Mouse (Mus musculus) left cerebral cortex, postnatal 10 days (tissue): ENCODE results near the gene Gbgt1. TPM values are rescaled to one million over a fixed set of nuclear protein-coding genes. Genes with fewer than 3 reads are reported as not detected.
"Not testable (repeated sequence)": the region's sequence is repeated elsewhere in the genome, so short reads cannot be mapped to it uniquely, and the experiment has no call there.

Experiments used
- DNase-seq, 2 experiments: peaks; one replicate each; pipeline ENCODE4 v3.0.0; 2021 to 2022; ENCODE audit warnings: low spot score in 2 of 2, mixed read lengths in 1 of 2; ENCODE audit errors: extremely low spot score in 1 of 2
- intact Hi-C: fragments of 180-260 bp; cut with DNase I; formaldehyde crosslinking; loops from one replicate; pipeline ENCODE4 v1.15.1; 2025
- total RNA-seq, 2 experiments: library from RNA; stranded (reverse); gene quantifications; 2 replicates each; pipeline ENCODE4 v1.2.3; 2021

Gbgt1 gene
- 1 to 10 TPM; 2.4 to 2.7 TPM for total RNA-seq

GRCm38 (mm10) chr2:28496671-28497070 lies at the start of gene Gbgt1:
Gbgt1 (plus strand) TSS chr2:28496891.
- intact Hi-C loops: no loop called here
- no peak for DNase-seq

- DNase-seq: no peak
- intact Hi-C loops: no loop called here
Measured at GRCm38 (mm10) chr2:28447315-28447670, 49.4 kb upstream of the Gbgt1 start.

GRCm38 (mm10) chr2:28451663-28452062 lies 45.0 kb upstream of the Gbgt1 start:
- DNase-seq: no peak

GRCm38 (mm10) chr2:28453539-28453938 lies 43.2 kb upstream of the Gbgt1 start:
- DNase-seq: no peak
- intact Hi-C loops: no loop called here

More at GRCm38 (mm10) chr2:28451663-28452062, 45.0 kb upstream of the Gbgt1 start:
- intact Hi-C loops: no loop called here

GRCm38 (mm10) chr2:28456616-28457015 lies 40.1 kb upstream of the Gbgt1 start:
- no peak for DNase-seq
- intact Hi-C loops: no loop called here

- intact Hi-C loops: no loop called here
- peak in 1 of 2 experiments; percentile 69 for DNase-seq
Measured at GRCm38 (mm10) chr2:28463919-28464318, 32.8 kb upstream of the Gbgt1 start.

- intact Hi-C loops: no loop called here
- no peak for DNase-seq
Measured at GRCm38 (mm10) chr2:28464919-28465318, 31.8 kb upstream of the Gbgt1 start.

- intact Hi-C loops: no loop called here
- peak; percentile 58 to 81 for DNase-seq
Measured at GRCm38 (mm10) chr2:28465836-28466518, 30.7 kb upstream of the Gbgt1 start, which contains the start of gene 1700007K13Rik. 1700007K13Rik (minus strand) TSS chr2:28466332.

- intact Hi-C loops: no loop called here
Measured at GRCm38 (mm10) chr2:28467860-28468485, 28.7 kb upstream of the Gbgt1 start, which contains the start of gene Mrps2. Mrps2 (plus strand) TSS chr2:28468066.

GRCm38 (mm10) chr2:28468486-28469225 lies 28.0 kb upstream of the Gbgt1 start:
- intact Hi-C loops: no loop called here
- no peak for DNase-seq

More at GRCm38 (mm10) chr2:28467860-28468485, 28.7 kb upstream of the Gbgt1 start, which contains the start of gene Mrps2:
- peak; percentile 74 to 92 for DNase-seq

GRCm38 (mm10) chr2:28469461-28469860 lies 27.2 kb upstream of the Gbgt1 start:
- DNase-seq: no peak
- intact Hi-C loops: no loop called here

- no peak for DNase-seq
- intact Hi-C loops: no loop called here
Measured at GRCm38 (mm10) chr2:28470591-28470990, 26.1 kb upstream of the Gbgt1 start.

GRCm38 (mm10) chr2:28472011-28472410 lies 24.7 kb upstream of the Gbgt1 start:
- intact Hi-C loops: not testable (repeated sequence)

GRCm38 (mm10) chr2:28477993-28478392 lies 18.7 kb upstream of the Gbgt1 start:
- intact Hi-C loops, DNase-seq: not testable (repeated sequence)

More at GRCm38 (mm10) chr2:28472011-28472410, 24.7 kb upstream of the Gbgt1 start:
- not testable (repeated sequence) for DNase-seq

GRCm38 (mm10) chr2:28479208-28480204 lies 17.2 kb upstream of the Gbgt1 start:
- peak in 1 of 2 experiments; percentile 64 for DNase-seq
- intact Hi-C loops: no loop called here

GRCm38 (mm10) chr2:28483861-28484260 lies 12.8 kb upstream of the Gbgt1 start:
- no peak for DNase-seq
- intact Hi-C loops: no loop called here

GRCm38 (mm10) chr2:28494521-28494920 lies 2.2 kb upstream of the Gbgt1 start:
- DNase-seq: no peak
- intact Hi-C loops: no loop called here

GRCm38 (mm10) chr2:28495207-28495756 lies 1.4 kb upstream of the Gbgt1 start:
- intact Hi-C loops: no loop called here
- peak in 1 of 2 experiments; percentile 65 for DNase-seq
